Mouse (Mus musculus) midbrain, embryonic 14.5 days (tissue): ENCODE data around the gene Nub1. TPM values are rescaled to one million over a fixed set of nuclear protein-coding genes. Genes with fewer than 3 reads are reported as not detected.

Experiments
- ATAC-seq: fragments of 200-750 bp; cut with Nextera tagmentation; 2 replicates; pipeline ENCODE4 v1.8.0; 2017; ENCODE audit warnings: moderate number of reproducible peaks, moderate library complexity; ENCODE audit not compliant: low FRiP score, low TSS enrichment
- DNase-seq: peaks from one replicate; pipeline ENCODE4 v3.0.0-alpha.2; 2015
- H3K27ac ChIP-seq: fragments of 300-500 bp; sonication (generic); replicated peaks from 2 replicates; pipeline ENCODE4 v1.5.1; 2014; ENCODE audit warnings: mild to moderate bottlenecking, low read depth, low read length, moderate library complexity
- H3K27me3 ChIP-seq: fragments of 300-500 bp; sonication (generic); 2 replicates; pipeline ENCODE4 v1.6.1; 2014; ENCODE audit warnings: low read length, control low read depth, mixed read lengths; ENCODE audit not compliant: control insufficient read depth, insufficient read depth
- H3K36me3 ChIP-seq: fragments of 300-500 bp; sonication (generic); 2 replicates; pipeline ENCODE4 v1.6.1; 2014; ENCODE audit warnings: low read length, control low read depth; ENCODE audit not compliant: control insufficient read depth, insufficient read depth
- H3K4me1 ChIP-seq: fragments of 300-500 bp; sonication (generic); 2 replicates; pipeline ENCODE4 v1.6.1; 2014; ENCODE audit warnings: mild to moderate bottlenecking, antibody characterized with exemption, low read length, control low read depth; ENCODE audit not compliant: control insufficient read depth, insufficient read depth
- H3K4me2 ChIP-seq: fragments of 300-500 bp; sonication (generic); 2 replicates; pipeline ENCODE4 v1.6.1; 2014; ENCODE audit warnings: mild to moderate bottlenecking, low read length, moderate library complexity
- H3K4me3 ChIP-seq: fragments of 300-500 bp; sonication (generic); replicated peaks from 2 replicates; pipeline ENCODE4 v1.5.1; 2014; ENCODE audit warnings: low read depth, low read length
- H3K9ac ChIP-seq: fragments of 300-500 bp; sonication (generic); replicated peaks from 2 replicates; pipeline ENCODE4 v1.6.1; 2014; ENCODE audit warnings: mild to moderate bottlenecking, low read length, moderate library complexity
- H3K9me3 ChIP-seq: fragments of 300-500 bp; sonication (generic); 2 replicates; pipeline ENCODE4 v1.6.1; 2016; ENCODE audit warnings: low read length, control low read depth, mixed read lengths; ENCODE audit not compliant: control insufficient read depth
- WGBS: fragments of 180-500 bp; shearing (Covaris S2); extraction: QIAGEN DNeasy Blood & Tissue Kit; methylation state at CpG from one replicate; pipeline ENCODE4 v1.1.7; 2014; 5-methylcytosine and 5-hydroxymethylcytosine counted together
- polyA plus RNA-seq: library from polyadenylated mRNA; unstranded; fragments of >200 nt; fragmentation: Nextera tagmentation; extraction: Ambion mirVana; gene quantifications from 2 replicates; pipeline ENCODE4 v1.2.1, GENCODE M21; 2014

Nub1 gene
- polyA plus RNA-seq, 1 experiment from 2014 or later, result 54.1 TPM

- Histone ChIP-seq H3K4me1 (no peaks in the 10 kb centered on the region), H3K27ac (no peak overlapping the region), H3K36me3 (peaks cover 52% of the 10 kb centered on the region), H3K4me3 (no peak overlapping the region), H3K9ac (no peak overlapping the region), H3K27me3 (no peaks in the 10 kb centered on the region), H3K4me2 (no peak overlapping the region), H3K9me3 (no peaks in the 10 kb centered on the region)
- 97% methylated on average over 6 of the region's 6 CpGs for WGBS
- DNase-seq (no peak), ATAC-seq (no peak)
These were observed 26.3 kb downstream of the Nub1 start for GRCm38 (mm10) chr5:24711615-24712014.

GRCm38 (mm10) chr5:24713199-24713598, 27.9 kb downstream of the Nub1 start:
- no peak overlapping the region for H3K4me2 ChIP-seq
- H3K9me3 ChIP-seq, result no peaks in the 10 kb centered on the region
- H3K27ac ChIP-seq, result no peak overlapping the region
- H3K4me3 ChIP-seq, result no peak overlapping the region
- H3K9ac ChIP-seq, result no peak overlapping the region
- no peak for ATAC-seq
- DNase-seq, result peak; percentile 20
- no peaks in the 10 kb centered on the region for H3K27me3 ChIP-seq
- 86% methylated on average over 2 of the region's 2 CpGs for WGBS
- peaks cover 37% of the 10 kb centered on the region for H3K36me3 ChIP-seq
- no peaks in the 10 kb centered on the region for H3K4me1 ChIP-seq

- peaks cover 29% of the 10 kb centered on the region for H3K36me3 ChIP-seq
- no peak for ATAC-seq
- H3K9ac ChIP-seq, result no peak overlapping the region
- no peak overlapping the region for H3K4me3 ChIP-seq
- H3K4me1 ChIP-seq, result no peaks in the 10 kb centered on the region
- no peak overlapping the region for H3K27ac ChIP-seq
- H3K27me3 ChIP-seq, result no peaks in the 10 kb centered on the region
- DNase-seq, result no peak
- 87% methylated on average over 6 of the region's 6 CpGs for WGBS
- no peaks in the 10 kb centered on the region for H3K9me3 ChIP-seq
- no peak overlapping the region for H3K4me2 ChIP-seq
These were observed 28.7 kb downstream of the Nub1 start for GRCm38 (mm10) chr5:24713987-24714386.

- no peak overlapping the region for H3K4me3 ChIP-seq
- WGBS, result 94% methylated on average over 6 of the region's 6 CpGs
- no peak for DNase-seq
These were observed 32.7 kb downstream of the Nub1 start for GRCm38 (mm10) chr5:24718076-24718475.

GRCm38 (mm10) chr5:24719852-24720251, 34.5 kb downstream of the Nub1 start:
- Histone ChIP-seq H3K36me3 (no peaks in the 10 kb centered on the region), H3K27ac (no peak overlapping the region), H3K27me3 (no peaks in the 10 kb centered on the region), H3K4me2 (no peak overlapping the region), H3K4me3 (no peak overlapping the region), H3K4me1 (peaks cover 3% of the 10 kb centered on the region; the same call in 1 of the 2 replicates), H3K9me3 (no peaks in the 10 kb centered on the region), H3K9ac (no peak overlapping the region)
- DNase-seq (no peak), ATAC-seq (no peak)
- 84% methylated on average over 3 of the region's 3 CpGs for WGBS

More at GRCm38 (mm10) chr5:24718076-24718475, 32.7 kb downstream of the Nub1 start:
- H3K4me1 ChIP-seq, result no peaks in the 10 kb centered on the region
- H3K4me2 ChIP-seq, result no peak overlapping the region
- H3K27ac ChIP-seq, result no peak overlapping the region
- H3K36me3 ChIP-seq, result no peaks in the 10 kb centered on the region
- H3K27me3 ChIP-seq, result no peaks in the 10 kb centered on the region
- no peak for ATAC-seq
- H3K9me3 ChIP-seq, result no peaks in the 10 kb centered on the region
- H3K9ac ChIP-seq, result no peak overlapping the region

- H3K27me3 ChIP-seq, result no peaks in the 10 kb centered on the region
- no peak overlapping the region for H3K4me2 ChIP-seq
- DNase-seq, result no peak
- no peak for ATAC-seq
- no peaks in the 10 kb centered on the region for H3K9me3 ChIP-seq
- no peaks in the 10 kb centered on the region for H3K36me3 ChIP-seq
- H3K27ac ChIP-seq, result no peak overlapping the region
- H3K4me3 ChIP-seq, result no peak overlapping the region
- WGBS, result 59% methylated on average over 11 of the region's 11 CpGs
- peaks cover 3% of the 10 kb centered on the region; the same call in 1 of the 2 replicates for H3K4me1 ChIP-seq
- H3K9ac ChIP-seq, result no peak overlapping the region
These were observed 38.4 kb downstream of the Nub1 start for GRCm38 (mm10) chr5:24723527-24724269.

GRCm38 (mm10) chr5:24724270-24724634, 38.9 kb downstream of the Nub1 start:
- Histone ChIP-seq H3K36me3 (no peaks in the 10 kb centered on the region), H3K4me3 (no peak overlapping the region), H3K9ac (0 out of 2 replicates have a peak overlapping the region, but pooled peaks have one; percentile 12), H3K4me1 (peaks cover 3% of the 10 kb centered on the region; the same call in 1 of the 2 replicates), H3K27ac (peak overlapping the region; percentile 32; the same call in 1 of the 2 replicates), H3K27me3 (peaks cover 3% of the 10 kb centered on the region), H3K4me2 (no peak overlapping the region), H3K9me3 (no peaks in the 10 kb centered on the region)
- no peak for DNase-seq
- 82% methylated on average over 5 of the region's 5 CpGs for WGBS
- ATAC-seq, result no peak

DNA sequence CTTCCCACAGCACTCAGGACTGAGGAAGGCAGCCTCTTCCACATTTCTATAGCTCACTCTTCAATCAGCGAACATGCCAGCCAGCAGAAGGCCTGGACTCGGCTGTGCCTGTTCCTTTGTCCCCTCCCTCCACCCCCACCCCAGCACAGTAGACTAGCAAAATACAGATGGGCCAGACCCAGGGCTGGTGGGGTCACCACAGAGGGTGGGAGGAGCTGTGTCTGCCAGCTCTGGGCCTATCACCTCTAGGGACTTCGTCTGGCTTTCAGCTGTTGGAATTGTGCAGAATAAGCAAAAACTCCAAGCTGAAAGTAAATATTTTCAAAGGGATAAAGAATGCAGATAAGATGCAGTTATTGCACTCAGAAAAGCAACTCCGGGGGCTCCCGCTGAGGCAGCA, 39.5 kb downstream of the Nub1 start:
- H3K27ac ChIP-seq, result peak overlapping the region; percentile 32; the same call in 1 of the 2 replicates
- DNase-seq, result no peak

DNA sequence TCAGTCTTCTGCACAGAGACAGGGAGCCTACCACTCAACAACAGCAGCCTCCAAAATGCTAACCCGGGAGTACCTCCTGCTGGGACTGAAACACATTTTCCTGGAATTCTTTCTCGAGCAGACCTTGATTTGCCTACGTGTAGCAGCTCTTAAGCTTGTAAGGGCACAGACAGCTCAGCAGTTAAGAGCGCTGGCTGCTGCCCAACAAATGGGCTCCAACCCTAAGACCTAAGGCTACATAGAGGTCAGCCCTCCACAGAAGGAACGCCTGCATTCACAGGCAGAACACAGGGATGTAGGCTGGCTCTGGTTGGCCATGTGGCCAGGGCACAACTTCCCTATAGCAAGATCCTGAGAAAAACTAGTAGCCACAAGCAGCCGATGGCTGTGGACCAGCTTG, 40.6 kb downstream of the Nub1 start:
- no peak for DNase-seq
- no peak overlapping the region for H3K27ac ChIP-seq
- WGBS, result 73% methylated on average over 6 of the region's 6 CpGs

More for the DNA sequence above, 39.5 kb downstream of the Nub1 start:
- Histone ChIP-seq H3K4me1 (peaks cover 3% of the 10 kb centered on the region; the same call in 1 of the 2 replicates), H3K4me2 (no peak overlapping the region), H3K9ac (0 out of 2 replicates have a peak overlapping the region, but pooled peaks have one; percentile 12), H3K9me3 (no peaks in the 10 kb centered on the region), H3K27me3 (peaks cover 9% of the 10 kb centered on the region), H3K36me3 (no peaks in the 10 kb centered on the region), H3K4me3 (no peak overlapping the region)
- ATAC-seq, result no peak
- WGBS, result 51% methylated on average over 5 of the region's 5 CpGs

More for the DNA sequence above, 40.6 kb downstream of the Nub1 start:
- Histone ChIP-seq H3K4me2 (no peak overlapping the region), H3K4me3 (no peak overlapping the region), H3K4me1 (peaks cover 12% of the 10 kb centered on the region), H3K27me3 (peaks cover 18% of the 10 kb centered on the region), H3K36me3 (no peaks in the 10 kb centered on the region), H3K9ac (no peak overlapping the region), H3K9me3 (no peaks in the 10 kb centered on the region)
- no peak for ATAC-seq
